Mouse (Mus musculus) yolk sac, embryonic 10.5 days (tissue): Measurements from ENCODE around the gene Tmem9b.

ENCODE experiments used
- DNase-seq: peaks from one replicate; pipeline ENCODE4 v3.0.0-alpha.2; 2017; ENCODE audit warnings: low spot score

Tmem9b gene

DNA sequence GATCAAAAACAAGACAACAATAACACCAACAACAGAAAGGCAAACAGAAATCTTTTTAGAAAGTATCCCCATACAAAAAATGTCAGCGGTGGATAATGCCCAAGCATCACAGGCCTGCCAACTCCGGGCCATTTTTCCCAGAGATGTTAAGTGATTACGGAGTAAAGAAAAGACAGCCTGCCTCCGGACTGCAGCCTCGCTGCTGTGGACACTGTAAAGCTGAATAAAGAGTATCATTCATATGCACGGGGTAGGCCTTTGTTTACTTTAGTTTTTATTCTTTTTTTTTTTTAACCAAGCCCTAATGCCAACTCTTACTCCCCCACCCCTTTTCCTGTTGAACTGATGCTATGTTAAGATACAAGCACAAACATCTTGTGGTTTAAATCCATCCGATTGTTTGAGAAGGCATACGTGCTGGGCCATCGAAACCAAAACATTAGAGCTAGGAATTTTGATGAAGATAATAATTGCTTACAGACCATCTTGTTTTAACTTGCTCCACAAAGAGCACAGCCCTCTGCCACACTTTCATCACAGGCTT, 66.0 kb downstream of the Tmem9b start:
- DNase-seq: no peak
